Mouse (Mus musculus) c-Kit-positive CD71-negative TER-119-negative erythroid progenitor cells, embryonic 14.5 days (primary cell): ENCODE results near the gene Supt3.

Experiments used
- DNase-seq: peaks from one replicate; pipeline ENCODE4 v3.0.0-alpha.2; 2013; ENCODE audit warnings: low read depth

Supt3 gene

GRCm38 (mm10) chr17:44776738-44777270 is at the start of gene Supt3:
Gene Supt3 (plus strand): TSS chr17:44777152.
- peak; percentile 91 for DNase-seq

GRCm38 (mm10) chr17:44727675-44728074 is 49.3 kb upstream of the Supt3 start:
- DNase-seq = no peak

- DNase-seq = no peak
Observed at GRCm38 (mm10) chr17:44728464-44728863, 48.5 kb upstream of the Supt3 start.

GRCm38 (mm10) chr17:44733544-44734310 is 43.2 kb upstream of the Supt3 start:
- no peak for DNase-seq

- DNase-seq = no peak
Observed at GRCm38 (mm10) chr17:44734501-44735222, 42.3 kb upstream of the Supt3 start.

- DNase-seq = no peak
Observed at GRCm38 (mm10) chr17:44735223-44735990, 41.5 kb upstream of the Supt3 start.

GRCm38 (mm10) chr17:44735991-44736561 is 40.9 kb upstream of the Supt3 start:
- no peak for DNase-seq

- DNase-seq = no peak
Observed at GRCm38 (mm10) chr17:44737275-44738120, 39.5 kb upstream of the Supt3 start.

- no peak for DNase-seq
Observed at GRCm38 (mm10) chr17:44738121-44738637, 38.8 kb upstream of the Supt3 start.

GRCm38 (mm10) chr17:44742246-44742645 is 34.7 kb upstream of the Supt3 start:
- no peak for DNase-seq

GRCm38 (mm10) chr17:44743780-44744179 is 33.2 kb upstream of the Supt3 start:
- no peak for DNase-seq

- DNase-seq = no peak
Observed at GRCm38 (mm10) chr17:44745378-44745777, 31.6 kb upstream of the Supt3 start.

- DNase-seq = no peak
Observed at GRCm38 (mm10) chr17:44766318-44766717, 10.6 kb upstream of the Supt3 start.

- DNase-seq = no peak
Observed at GRCm38 (mm10) chr17:44766975-44767374, 10.0 kb upstream of the Supt3 start.

- DNase-seq = no peak
Observed at GRCm38 (mm10) chr17:44767375-44767774, 9.6 kb upstream of the Supt3 start.

- DNase-seq = no peak
Observed at GRCm38 (mm10) chr17:44768522-44768921, 8.4 kb upstream of the Supt3 start.

- DNase-seq = no peak
Observed at GRCm38 (mm10) chr17:44770871-44771270, 6.1 kb upstream of the Supt3 start.

GRCm38 (mm10) chr17:44772576-44772975 is 4.4 kb upstream of the Supt3 start:
- DNase-seq = no peak

- DNase-seq = peak; percentile 55
Observed at GRCm38 (mm10) chr17:44777337-44777804, 419 bp downstream of the Supt3 start.

- DNase-seq = no peak
Observed at GRCm38 (mm10) chr17:44778141-44778540, 1.2 kb downstream of the Supt3 start.

- DNase-seq = no peak
Observed at GRCm38 (mm10) chr17:44780353-44780752, 3.4 kb downstream of the Supt3 start.
